Mouse (Mus musculus) thymus, adult 2 months (tissue): ENCODE data around the gene Sms.

Experiments
- CTCF ChIP-seq: fragments of 200-500 bp; IDR thresholded peaks from 2 replicates; pipeline ENCODE4 v1.5.1; 2012; ENCODE audit warnings: mild to moderate bottlenecking, control low read depth, low read length, moderate library complexity, borderline replicate concordance; ENCODE audit not compliant: control insufficient read depth, poor library complexity, insufficient read depth; ENCODE audit errors: extremely low read depth
- POLR2A ChIP-seq: fragments of 200-500 bp; IDR thresholded peaks from 2 replicates; pipeline ENCODE4 v1.6.1; 2012; ENCODE audit warnings: mild to moderate bottlenecking, low read length, control low read depth, moderate library complexity; ENCODE audit not compliant: control insufficient read depth, poor library complexity, insufficient read depth; ENCODE audit errors: extremely low read depth

DNA sequence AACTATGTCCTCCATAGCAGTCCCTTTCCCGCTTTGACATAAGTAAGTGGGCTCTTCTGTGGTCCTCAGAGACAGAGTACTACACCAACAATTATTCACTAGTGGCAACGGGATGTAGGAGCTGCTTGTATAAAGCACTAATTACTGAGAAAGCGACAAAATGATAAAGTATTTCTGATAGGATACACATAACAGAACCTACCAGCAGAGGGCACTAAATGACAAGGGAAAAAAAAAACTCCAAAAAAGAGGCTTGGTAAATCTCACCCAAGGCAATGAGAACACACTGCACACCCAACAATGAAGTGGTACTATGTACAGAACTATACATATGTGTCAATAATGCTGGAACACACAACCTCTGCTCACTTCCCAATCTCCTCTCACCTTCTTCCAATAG is 29.4 kb downstream of the Sms start:
- TF ChIP-seq POLR2A, result no peak
- TF ChIP-seq CTCF, result no peak
